Mouse (Mus musculus) embryonic fibroblast, embryonic 13.5 days (primary cell): Measurements from ENCODE around the gene Krt88.

ENCODE experiments used
- CTCF ChIP-seq: IDR thresholded peaks from 2 replicates; pipeline ENCODE4 v1.5.1; 2011; ENCODE audit warnings: mild to moderate bottlenecking, control low read depth, low read length, moderate library complexity, borderline replicate concordance; ENCODE audit not compliant: insufficient read depth
- POLR2A ChIP-seq: IDR thresholded peaks from 2 replicates; pipeline ENCODE4 v1.6.1; 2011; ENCODE audit warnings: low read depth, mild to moderate bottlenecking, control low read depth, low read length, moderate library complexity

- no peak for TF ChIP-seq CTCF
- TF ChIP-seq POLR2A = no peak
Observed at GRCm38 (mm10) chr15:101447444-101447843, at the start of gene Krt88.
